Mouse (Mus musculus) small intestine, adult 2 months (tissue): Measurements from ENCODE around the gene Tmem144. TPM values are rescaled to one million over a fixed set of nuclear protein-coding genes. Genes with fewer than 3 reads are reported as not detected.

Experiments
- H3K27ac ChIP-seq: fragments of 200-500 bp; 2 replicates; pipeline ENCODE4 v1.5.1; 2012; ENCODE audit warnings: low read depth, low read length, control low read depth, inconsistent platforms; ENCODE audit not compliant: insufficient read depth
- H3K27me3 ChIP-seq: fragments of 200-500 bp; 2 replicates; pipeline ENCODE4 v1.6.1; 2012; ENCODE audit warnings: mild to moderate bottlenecking, moderate library complexity, low read length, inconsistent platforms; ENCODE audit not compliant: control insufficient read depth, insufficient read depth
- H3K36me3 ChIP-seq: fragments of 200-500 bp; 2 replicates; pipeline ENCODE4 v1.6.1; 2012; ENCODE audit warnings: mild to moderate bottlenecking, low read length, control low read depth, inconsistent platforms; ENCODE audit not compliant: control insufficient read depth, insufficient read depth
- H3K4me1 ChIP-seq: fragments of 200-500 bp; 2 replicates; pipeline ENCODE4 v1.6.1; 2012; ENCODE audit warnings: low read length, inconsistent platforms, mixed read lengths; ENCODE audit not compliant: control insufficient read depth, insufficient read depth, insufficient read length
- H3K4me3 ChIP-seq: fragments of 200-500 bp; 2 replicates; pipeline ENCODE4 v1.5.1; 2012; ENCODE audit warnings: low read depth, mild to moderate bottlenecking, control low read depth, inconsistent platforms, low read length, moderate library complexity
- CTCF ChIP-seq: fragments of 200-500 bp; IDR thresholded peaks from 2 replicates; pipeline ENCODE4 v1.5.1; 2012; ENCODE audit warnings: low read depth, mild to moderate bottlenecking, control low read depth, inconsistent platforms, low read length, moderate library complexity, mixed read lengths; ENCODE audit not compliant: insufficient replicate concordance, insufficient read length; ENCODE audit errors: extremely low read depth
- POLR2A ChIP-seq: fragments of 200-500 bp; IDR thresholded peaks from 2 replicates; pipeline ENCODE4 v1.6.1; 2012; ENCODE audit warnings: low read depth, mild to moderate bottlenecking, control low read depth, inconsistent platforms, low read length, moderate library complexity
- WGBS: fragments of 180-500 bp; shearing (Covaris S2); methylation state at CpG from one replicate; pipeline ENCODE4 v1.1.7; 2018; 5-methylcytosine and 5-hydroxymethylcytosine counted together
- polyA plus RNA-seq: library from polyadenylated mRNA; depleted of rRNA; stranded (reverse); fragments of >200 nt; gene quantifications from 2 replicates; pipeline ENCODE4 v1.2.3, GENCODE M21; 2012; rRNA removed

The Tmem144 gene
- polyA plus RNA-seq, 1 experiment, result 7.7 TPM

DNA sequence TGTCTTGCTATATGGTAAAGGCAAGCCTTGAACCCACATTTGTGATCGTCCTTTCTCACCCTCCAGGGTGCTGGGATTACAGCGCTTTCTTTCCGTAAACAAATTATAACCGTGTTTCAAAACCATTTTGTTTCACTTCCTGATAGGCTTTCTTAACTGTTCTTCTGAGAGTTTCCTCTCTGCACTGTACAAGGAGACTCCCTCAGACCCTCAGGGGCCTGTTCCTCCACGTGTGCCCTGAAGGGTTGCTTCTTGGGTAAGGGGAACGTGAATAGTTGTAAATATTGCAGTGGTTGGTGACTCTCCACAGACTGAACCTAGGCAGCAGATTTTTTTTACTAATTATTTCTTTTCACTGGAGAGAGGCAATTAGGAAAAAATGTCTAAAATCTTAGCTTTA is 63.6 kb downstream of the Tmem144 start:
- Histone ChIP-seq H3K4me1 (no peaks in the 10 kb centered on the region), H3K27me3 (peaks cover 7% of the 10 kb centered on the region), H3K27ac (no peak overlapping the region), H3K36me3 (no peaks in the 10 kb centered on the region), H3K4me3 (no peak overlapping the region)
- TF ChIP-seq CTCF (no peak), POLR2A (no peak)
- 56% methylated on average over 6 of the region's 6 CpGs for WGBS

DNA sequence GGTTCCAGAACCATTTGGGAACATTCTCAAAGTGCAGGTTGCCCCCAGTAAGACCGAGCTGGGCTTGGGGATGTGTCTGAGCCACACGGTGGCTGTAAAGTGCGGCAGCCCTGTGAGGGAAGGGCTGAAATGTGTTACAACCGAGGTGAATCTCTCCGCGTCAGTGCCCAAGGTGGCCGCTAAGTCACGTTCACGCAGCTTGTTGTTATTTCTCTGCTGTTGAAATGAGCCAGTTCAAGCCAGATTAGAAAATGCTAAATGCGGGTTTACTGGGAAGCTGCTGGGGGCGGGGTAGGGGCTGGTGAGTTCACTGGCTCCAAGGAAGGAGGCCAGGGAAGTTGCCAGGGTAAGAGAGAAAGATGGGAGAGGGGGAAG is 68.2 kb downstream of the Tmem144 start:
- Histone ChIP-seq H3K36me3 (no peaks in the 10 kb centered on the region), H3K27ac (no peak overlapping the region), H3K4me3 (no peak overlapping the region), H3K4me1 (no peaks in the 10 kb centered on the region), H3K27me3 (peaks cover 7% of the 10 kb centered on the region)
- WGBS, result 17% methylated on average over 11 of the region's 11 CpGs
- TF ChIP-seq POLR2A (no peak), CTCF (no peak)

DNA sequence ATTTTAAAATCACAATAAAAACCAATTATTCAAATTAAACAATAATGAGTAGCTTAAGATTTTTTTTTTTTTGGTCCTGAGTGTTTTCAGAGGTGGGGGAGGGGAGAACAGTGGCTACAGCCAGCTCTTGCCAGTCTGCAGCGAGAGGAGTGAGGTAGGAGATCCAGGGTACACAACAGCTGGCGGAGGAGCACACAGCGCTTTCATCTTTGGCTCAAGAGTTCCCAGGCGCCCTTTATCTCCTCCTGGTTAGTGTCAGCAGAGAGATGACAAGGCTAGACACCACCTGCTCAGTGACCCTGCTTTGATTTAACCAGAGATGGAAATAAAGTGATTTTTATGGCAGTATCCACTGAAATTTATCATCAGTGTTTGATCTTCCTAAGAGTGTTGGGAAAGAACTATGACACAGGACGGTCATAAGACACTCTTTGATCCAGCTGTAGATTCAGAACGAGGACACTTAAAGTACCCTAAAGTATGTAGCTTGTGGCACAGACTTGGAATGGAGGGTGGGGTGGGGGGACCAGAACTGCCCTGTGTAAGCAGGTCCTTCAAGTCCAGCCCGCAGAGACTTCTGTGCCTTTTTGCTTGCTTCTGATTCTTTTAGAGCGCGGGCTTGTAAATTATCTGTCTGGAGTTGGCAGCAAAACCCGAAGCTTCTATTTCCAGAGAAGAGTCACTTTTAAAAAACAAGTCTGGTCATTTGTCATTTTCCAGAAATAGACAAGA is 68.8 kb downstream of the Tmem144 start:
- H3K4me3 ChIP-seq, result no peak overlapping the region
- no peaks in the 10 kb centered on the region for H3K36me3 ChIP-seq
- TF ChIP-seq POLR2A, result no peak
- no peak for TF ChIP-seq CTCF
- H3K4me1 ChIP-seq, result no peaks in the 10 kb centered on the region
- H3K27me3 ChIP-seq, result peaks cover 7% of the 10 kb centered on the region
- WGBS, result 21% methylated on average over 10 of the region's 10 CpGs
- H3K27ac ChIP-seq, result no peak overlapping the region

DNA sequence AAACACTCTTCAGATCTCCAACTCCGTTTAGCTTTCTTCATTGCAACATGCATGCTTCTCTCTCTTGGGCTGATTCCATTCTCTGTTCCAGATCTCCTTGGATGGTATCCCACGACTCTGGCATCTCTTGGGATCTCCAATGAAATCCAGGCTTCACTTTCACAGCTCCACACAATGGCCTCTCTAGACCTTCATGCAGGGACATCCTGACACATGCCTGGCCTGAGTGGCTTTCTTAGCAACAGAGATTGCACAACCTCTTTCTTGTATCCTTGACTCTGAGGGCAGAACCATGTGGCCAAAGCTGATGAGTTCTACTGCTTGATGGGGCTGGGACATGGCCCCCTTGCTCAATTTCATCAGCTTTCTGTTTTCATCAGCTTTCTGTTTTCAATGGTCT is 79.9 kb downstream of the Tmem144 start:
- no peaks in the 10 kb centered on the region for H3K36me3 ChIP-seq
- 82% methylated on average over 2 of the region's 2 CpGs for WGBS
- H3K27me3 ChIP-seq, result no peaks in the 10 kb centered on the region
- no peaks in the 10 kb centered on the region for H3K4me1 ChIP-seq
- no peak overlapping the region for H3K27ac ChIP-seq
- no peak for TF ChIP-seq CTCF
- TF ChIP-seq POLR2A, result no peak
- H3K4me3 ChIP-seq, result no peak overlapping the region

Other genes with a start within 250 kb of the Tmem144 start
- 0.50 and 0.57 TPM in 2 replicates for gene 4930579G24Rik, start 223.7 kb downstream of the Tmem144 start, polyA plus RNA-seq
- gene Etfdh, start 223.3 kb downstream of the Tmem144 start, polyA plus RNA-seq, result 12.9 and 75.5 TPM in 2 replicates
- not detected in 2 replicates for gene Rxfp1, start 114.9 kb downstream of the Tmem144 start, polyA plus RNA-seq
- 1.2 and 1.7 TPM in 2 replicates for gene Fam198b, start 31.8 kb upstream of the Tmem144 start, polyA plus RNA-seq